ENCODE assay signal across 14 mouse cellular contexts in genomic region chr8:35089519-35089918, GRCm38 (mm10).
DNase-seq lines count a peak whose midpoint lies in the region.
"Had no signal": no experiment of that assay in that cellular context is flagged by ENCODE, and none has a peak within 500 bp of the region (broad histone marks: within the 10 kb centered on the region; RNA-seq: fewer than 3 reads in every experiment).

No protein-coding gene starts in this region.

- DNase-seq in left cerebral cortex, adult 18-20 months (ENCODE audit: low spot score in 2 of 2): peak; percentile 10 to 41
- DNase-seq in left cerebral cortex, adult 8-10 months (ENCODE audit: low spot score in 2 of 2): no peak
- peak; percentile 43 for DNase-seq in right cerebral cortex, adult 18-20 months
- no peak for DNase-seq in right cerebral cortex, postnatal 36 days (ENCODE audit: low spot score in 2 of 2)
- DNase-seq in heart, postnatal 36 days: no peak
- DNase-seq: adrenal gland, adult 2 months; adrenal gland, postnatal 10 days; adrenal gland, postnatal 25 days; cerebellum, adult 11-12 months; cerebellum, adult 2 months; cerebellum, adult 9-10 months; cerebellum, postnatal 10 days; cerebellum, postnatal 25 days; forebrain, postnatal 0 days had no signal

- intact Hi-C loops in heart, postnatal 36 days (cut with DNase I): no loop called here

Comparison
In these comparisons a context has a peak if more than half of its experiments do, and no peak if none do; other contexts are left out.
1. DNase-seq: peak in left cerebral cortex, adult 18-20 months (2 of 2) and right cerebral cortex, adult 18-20 months (single experiment); none in left cerebral cortex, adult 8-10 months (0 of 2), right cerebral cortex, postnatal 36 days (0 of 2) and heart, postnatal 36 days (0 of 2).